Mouse (Mus musculus) heart, embryonic 15.5 days (tissue): ENCODE results near the gene Mon2. TPM values are rescaled to one million over a fixed set of nuclear protein-coding genes. Genes with fewer than 3 reads are reported as not detected.

Source experiments
- ATAC-seq: fragments of 200-750 bp; cut with Nextera tagmentation; replicated peaks from 2 replicates; pipeline ENCODE4 v1.8.0; 2017; ENCODE audit warnings: low read depth, moderate TSS enrichment; ENCODE audit not compliant: insufficient number of reproducible peaks, insufficient read depth, low FRiP score
- H3K27ac ChIP-seq: fragments of 300-500 bp; sonication (generic); 2 replicates; pipeline ENCODE4 v1.5.1; 2015; ENCODE audit warnings: mild to moderate bottlenecking, inconsistent platforms
- H3K27me3 ChIP-seq: fragments of 300-500 bp; sonication (generic); 2 replicates; pipeline ENCODE4 v1.6.1; 2015; ENCODE audit warnings: inconsistent platforms
- H3K36me3 ChIP-seq: fragments of 300-500 bp; sonication (generic); 2 replicates; pipeline ENCODE4 v1.6.1; 2015; ENCODE audit warnings: mild to moderate bottlenecking, inconsistent platforms
- H3K4me1 ChIP-seq: fragments of 300-500 bp; sonication (generic); replicated peaks from 2 replicates; pipeline ENCODE4 v1.6.1; 2015; ENCODE audit warnings: inconsistent platforms
- H3K4me2 ChIP-seq: fragments of 300-500 bp; sonication (generic); 2 replicates; pipeline ENCODE4 v1.6.1; 2015; ENCODE audit warnings: inconsistent platforms, mild to moderate bottlenecking, moderate library complexity
- H3K4me3 ChIP-seq: fragments of 300-500 bp; sonication (generic); 2 replicates; pipeline ENCODE4 v1.5.1; 2015; ENCODE audit warnings: mild to moderate bottlenecking, inconsistent platforms
- H3K9ac ChIP-seq: fragments of 300-500 bp; sonication (generic); 2 replicates; pipeline ENCODE4 v1.6.1; 2015; ENCODE audit warnings: mild to moderate bottlenecking, inconsistent platforms
- H3K9me3 ChIP-seq: fragments of 300-500 bp; sonication (generic); replicated peaks from 2 replicates; pipeline ENCODE4 v1.6.1; 2016; ENCODE audit warnings: inconsistent platforms
- WGBS: fragments of 180-500 bp; shearing (Covaris S2); methylation state at CpG from one replicate; pipeline ENCODE4 v1.1.7; 2015; ENCODE audit warnings: mixed read lengths; 5-methylcytosine and 5-hydroxymethylcytosine counted together
- polyA plus RNA-seq: library from polyadenylated mRNA; unstranded; fragments of >200 nt; fragmentation: Nextera tagmentation; extraction: Ambion mirVana; gene quantifications from 2 replicates; pipeline ENCODE4 v1.2.1, GENCODE M21; 2015

The Mon2 gene
- 16.5 and 22.6 TPM in 2 replicates for polyA plus RNA-seq

GRCm38 (mm10) chr10:123076245-123077023 lies at the start of gene Mon2:
Gene Mon2, minus strand, starts transcription at chr10:123076505.
- Histone ChIP-seq H3K4me2 (peak within 1 kb of the TSS; percentile 74), H3K9me3 (no peaks in the 10 kb centered on the region), H3K4me3 (peak within 1 kb of the TSS; percentile 98), H3K27ac (peak within 1 kb of the TSS; percentile 89), H3K9ac (peak within 1 kb of the TSS; percentile 94), H3K27me3 (no peaks in the 10 kb centered on the region), H3K36me3 (0 out of 2 replicates have a peak, but pooled peaks cover 4% of the 10 kb centered on the region), H3K4me1 (peaks cover 29% of the 10 kb centered on the region)
- ATAC-seq = peak; percentile 99
- under 1% methylated on average over 58 of the region's 58 CpGs for WGBS

- H3K9ac ChIP-seq = no peak overlapping the region
- no peak for ATAC-seq
- no peaks in the 10 kb centered on the region for H3K9me3 ChIP-seq
- 94% methylated on average over 14 of the region's 14 CpGs for WGBS
- H3K4me3 ChIP-seq = no peak overlapping the region
- no peak overlapping the region for H3K4me2 ChIP-seq
- no peak overlapping the region for H3K27ac ChIP-seq
- H3K4me1 ChIP-seq = no peaks in the 10 kb centered on the region
- H3K36me3 ChIP-seq = peaks cover 83% of the 10 kb centered on the region
- no peaks in the 10 kb centered on the region for H3K27me3 ChIP-seq
Observed at GRCm38 (mm10) chr10:123120666-123121392, 44.5 kb upstream of the Mon2 start.

GRCm38 (mm10) chr10:123116861-123117260 lies 40.6 kb upstream of the Mon2 start:
- Histone ChIP-seq H3K27ac (no peak overlapping the region), H3K36me3 (peaks cover 72% of the 10 kb centered on the region)
- ATAC-seq = no peak

GRCm38 (mm10) chr10:123113466-123113865 lies 37.2 kb upstream of the Mon2 start:
- WGBS = 95% methylated on average over 8 of the region's 8 CpGs
- ATAC-seq = no peak
- no peaks in the 10 kb centered on the region for H3K4me1 ChIP-seq
- H3K9ac ChIP-seq = no peak overlapping the region
- H3K4me3 ChIP-seq = no peak overlapping the region
- no peak overlapping the region for H3K4me2 ChIP-seq
- H3K36me3 ChIP-seq = peaks cover 52% of the 10 kb centered on the region
- no peaks in the 10 kb centered on the region for H3K9me3 ChIP-seq
- H3K27me3 ChIP-seq = no peaks in the 10 kb centered on the region
- no peak overlapping the region for H3K27ac ChIP-seq

More at GRCm38 (mm10) chr10:123116861-123117260, 40.6 kb upstream of the Mon2 start:
- 78% methylated on average over 14 of the region's 14 CpGs for WGBS
- Histone ChIP-seq H3K4me2 (no peak overlapping the region), H3K4me1 (no peaks in the 10 kb centered on the region), H3K9me3 (no peaks in the 10 kb centered on the region), H3K9ac (no peak overlapping the region), H3K27me3 (no peaks in the 10 kb centered on the region), H3K4me3 (no peak overlapping the region)

- ATAC-seq = no peak
- no peaks in the 10 kb centered on the region for H3K27me3 ChIP-seq
- no peak overlapping the region for H3K27ac ChIP-seq
- WGBS = 88% methylated on average over 9 of the region's 9 CpGs
- no peak overlapping the region for H3K9ac ChIP-seq
- no peak overlapping the region for H3K4me2 ChIP-seq
- peaks cover 46% of the 10 kb centered on the region for H3K36me3 ChIP-seq
- H3K9me3 ChIP-seq = no peaks in the 10 kb centered on the region
- no peaks in the 10 kb centered on the region for H3K4me1 ChIP-seq
- no peak overlapping the region for H3K4me3 ChIP-seq
Observed at GRCm38 (mm10) chr10:123112787-123113168, 36.5 kb upstream of the Mon2 start.

GRCm38 (mm10) chr10:123112056-123112786 lies 35.9 kb upstream of the Mon2 start:
- peaks cover 41% of the 10 kb centered on the region for H3K36me3 ChIP-seq
- no peak overlapping the region for H3K9ac ChIP-seq
- no peak for ATAC-seq
- H3K4me2 ChIP-seq = no peak overlapping the region
- H3K27me3 ChIP-seq = no peaks in the 10 kb centered on the region
- no peak overlapping the region for H3K27ac ChIP-seq
- 86% methylated on average over 11 of the region's 11 CpGs for WGBS
- no peaks in the 10 kb centered on the region for H3K9me3 ChIP-seq
- no peak overlapping the region for H3K4me3 ChIP-seq
- no peaks in the 10 kb centered on the region for H3K4me1 ChIP-seq

- H3K9ac ChIP-seq = no peak overlapping the region
- H3K36me3 ChIP-seq = peaks cover 25% of the 10 kb centered on the region
- no peak overlapping the region for H3K4me2 ChIP-seq
- ATAC-seq = no peak
- H3K4me1 ChIP-seq = no peaks in the 10 kb centered on the region
- H3K27ac ChIP-seq = no peak overlapping the region
- no peaks in the 10 kb centered on the region for H3K9me3 ChIP-seq
- no peaks in the 10 kb centered on the region for H3K27me3 ChIP-seq
- no peak overlapping the region for H3K4me3 ChIP-seq
- 68% methylated on average over 11 of the region's 11 CpGs for WGBS
Observed at GRCm38 (mm10) chr10:123110548-123110947, 34.2 kb upstream of the Mon2 start.

- H3K9ac ChIP-seq = no peak overlapping the region
- H3K27me3 ChIP-seq = no peaks in the 10 kb centered on the region
- peaks cover 10% of the 10 kb centered on the region; the same call in 1 of the 2 replicates for H3K36me3 ChIP-seq
- ATAC-seq = no peak
- H3K4me1 ChIP-seq = no peaks in the 10 kb centered on the region
- no peak overlapping the region for H3K4me2 ChIP-seq
- no peak overlapping the region for H3K4me3 ChIP-seq
- H3K27ac ChIP-seq = no peak overlapping the region
- 74% methylated on average over 1 of the region's 1 CpGs for WGBS
- no peaks in the 10 kb centered on the region for H3K9me3 ChIP-seq
Observed at GRCm38 (mm10) chr10:123108527-123108926, 32.2 kb upstream of the Mon2 start.

- H3K4me3 ChIP-seq = no peak overlapping the region
- no peak overlapping the region for H3K9ac ChIP-seq
- H3K4me2 ChIP-seq = no peak overlapping the region
- no peak overlapping the region for H3K27ac ChIP-seq
- peaks cover 7% of the 10 kb centered on the region; the same call in 1 of the 2 replicates for H3K36me3 ChIP-seq
- no peaks in the 10 kb centered on the region for H3K27me3 ChIP-seq
- ATAC-seq = no peak
- no peaks in the 10 kb centered on the region for H3K4me1 ChIP-seq
- H3K9me3 ChIP-seq = no peaks in the 10 kb centered on the region
- 88% methylated on average over 5 of the region's 5 CpGs for WGBS
Observed at GRCm38 (mm10) chr10:123108121-123108520, 31.8 kb upstream of the Mon2 start.

- no peak overlapping the region for H3K4me2 ChIP-seq
- no peak overlapping the region for H3K9ac ChIP-seq
- H3K4me3 ChIP-seq = no peak overlapping the region
- no peaks in the 10 kb centered on the region for H3K4me1 ChIP-seq
- 65% methylated on average over 1 of the region's 1 CpGs for WGBS
- no peaks in the 10 kb centered on the region for H3K9me3 ChIP-seq
- no peak for ATAC-seq
- H3K27me3 ChIP-seq = no peaks in the 10 kb centered on the region
- H3K36me3 ChIP-seq = no peaks in the 10 kb centered on the region
- H3K27ac ChIP-seq = no peak overlapping the region
Observed at GRCm38 (mm10) chr10:123101303-123101702, 25.0 kb upstream of the Mon2 start.

GRCm38 (mm10) chr10:123100584-123100983 lies 24.3 kb upstream of the Mon2 start:
- no peak overlapping the region for H3K4me3 ChIP-seq
- no peaks in the 10 kb centered on the region for H3K9me3 ChIP-seq
- H3K27me3 ChIP-seq = no peaks in the 10 kb centered on the region
- no peaks in the 10 kb centered on the region for H3K36me3 ChIP-seq
- H3K27ac ChIP-seq = no peak overlapping the region
- H3K9ac ChIP-seq = no peak overlapping the region
- 84% methylated on average over 2 of the region's 2 CpGs for WGBS
- no peaks in the 10 kb centered on the region for H3K4me1 ChIP-seq
- no peak overlapping the region for H3K4me2 ChIP-seq
- no peak for ATAC-seq
